Mouse (Mus musculus) limb, embryonic 10.5 days (tissue): ENCODE measurements around the gene Chrm3. TPM values are rescaled to one million over a fixed set of nuclear protein-coding genes. Genes with fewer than 3 reads are reported as not detected.

ENCODE experiments used
- DNase-seq: peaks from one replicate; pipeline ENCODE4 v3.0.0-alpha.2; 2017; ENCODE audit warnings: low spot score
- H3K27ac ChIP-seq: fragments of 300-500 bp; sonication (generic); 2 replicates; pipeline ENCODE4 v1.5.1; 2016; ENCODE audit warnings: mild to moderate bottlenecking
- H3K27me3 ChIP-seq: fragments of 300-500 bp; sonication (generic); 2 replicates; pipeline ENCODE4 v1.6.1; 2016; ENCODE audit warnings: low read depth, mild to moderate bottlenecking; ENCODE audit not compliant: poor library complexity, severe bottlenecking
- H3K36me3 ChIP-seq: fragments of 300-500 bp; sonication (generic); 2 replicates; pipeline ENCODE4 v1.6.1; 2016; ENCODE audit warnings: mild to moderate bottlenecking, moderate library complexity
- H3K4me1 ChIP-seq: fragments of 300-500 bp; sonication (generic); 2 replicates; pipeline ENCODE4 v1.6.1; 2016
- H3K4me3 ChIP-seq: fragments of 300-500 bp; sonication (generic); 2 replicates; pipeline ENCODE4 v1.5.1; 2016; ENCODE audit warnings: mild to moderate bottlenecking, moderate library complexity
- H3K9me3 ChIP-seq: fragments of 300-500 bp; sonication (generic); replicated peaks from 2 replicates; pipeline ENCODE4 v1.6.1; 2016; ENCODE audit warnings: mild to moderate bottlenecking
- WGBS: fragments of 180-500 bp; shearing (Covaris S2); methylation state at CpG from one replicate; pipeline ENCODE4 v1.1.7; 2016; 5-methylcytosine and 5-hydroxymethylcytosine counted together
- polyA plus RNA-seq: library from polyadenylated mRNA; unstranded; fragments of >200 nt; fragmentation: Nextera tagmentation; extraction: Ambion mirVana; gene quantifications from 2 replicates; pipeline ENCODE4 v1.2.1, GENCODE M21; 2016

The Chrm3 gene
- polyA plus RNA-seq, 1 experiment from 2014 or later = not detected

- Histone ChIP-seq H3K27me3 (no peaks in the 10 kb centered on the region), H3K36me3 (no peaks in the 10 kb centered on the region)
These were observed 150.0 kb downstream of the Chrm3 start for GRCm38 (mm10) chr13:10210522-10211244.

GRCm38 (mm10) chr13:10199206-10199956, 161.3 kb downstream of the Chrm3 start:
- DNase-seq = no peak
- Histone ChIP-seq H3K4me1 (no peaks in the 10 kb centered on the region), H3K36me3 (no peaks in the 10 kb centered on the region), H3K4me3 (no peak overlapping the region), H3K9me3 (no peaks in the 10 kb centered on the region), H3K27ac (no peak overlapping the region), H3K27me3 (no peaks in the 10 kb centered on the region)
- 85% methylated on average over 6 of the region's 6 CpGs for WGBS

More at GRCm38 (mm10) chr13:10210522-10211244, 150.0 kb downstream of the Chrm3 start:
- 0 out of 2 replicates have a peak, but pooled peaks cover 4% of the 10 kb centered on the region for H3K4me1 ChIP-seq
- DNase-seq = no peak
- no peaks in the 10 kb centered on the region for H3K9me3 ChIP-seq
- no peak overlapping the region for H3K27ac ChIP-seq
- no peak overlapping the region for H3K4me3 ChIP-seq
- 90% methylated on average over 1 of the region's 1 CpGs for WGBS

GRCm38 (mm10) chr13:10189829-10190228, 170.8 kb downstream of the Chrm3 start:
- no peaks in the 10 kb centered on the region for H3K9me3 ChIP-seq
- no peaks in the 10 kb centered on the region for H3K36me3 ChIP-seq
- no peak for DNase-seq
- H3K4me1 ChIP-seq = no peaks in the 10 kb centered on the region
- WGBS = 81% methylated on average over 2 of the region's 2 CpGs
- H3K4me3 ChIP-seq = no peak overlapping the region
- no peaks in the 10 kb centered on the region for H3K27me3 ChIP-seq
- H3K27ac ChIP-seq = no peak overlapping the region

GRCm38 (mm10) chr13:10187926-10188325, 172.7 kb downstream of the Chrm3 start:
- no peak overlapping the region for H3K27ac ChIP-seq
- H3K4me1 ChIP-seq = no peaks in the 10 kb centered on the region
- WGBS = 88% methylated on average over 3 of the region's 3 CpGs
- no peaks in the 10 kb centered on the region for H3K9me3 ChIP-seq
- H3K4me3 ChIP-seq = no peak overlapping the region
- DNase-seq = no peak
- H3K36me3 ChIP-seq = no peaks in the 10 kb centered on the region
- no peaks in the 10 kb centered on the region for H3K27me3 ChIP-seq

- H3K36me3 ChIP-seq = no peaks in the 10 kb centered on the region
- no peaks in the 10 kb centered on the region for H3K27me3 ChIP-seq
- H3K27ac ChIP-seq = no peak overlapping the region
- H3K9me3 ChIP-seq = no peaks in the 10 kb centered on the region
- no peaks in the 10 kb centered on the region for H3K4me1 ChIP-seq
- no peak for DNase-seq
- H3K4me3 ChIP-seq = no peak overlapping the region
- 84% methylated on average over 4 of the region's 4 CpGs for WGBS
These were observed 176.8 kb downstream of the Chrm3 start for GRCm38 (mm10) chr13:10183837-10184236.

GRCm38 (mm10) chr13:10182756-10183155, 177.9 kb downstream of the Chrm3 start:
- 72% methylated on average over 2 of the region's 2 CpGs for WGBS
- H3K27ac ChIP-seq = no peak overlapping the region
- H3K9me3 ChIP-seq = no peaks in the 10 kb centered on the region
- H3K27me3 ChIP-seq = no peaks in the 10 kb centered on the region
- no peaks in the 10 kb centered on the region for H3K36me3 ChIP-seq
- DNase-seq = no peak
- H3K4me1 ChIP-seq = no peaks in the 10 kb centered on the region
- no peak overlapping the region for H3K4me3 ChIP-seq

GRCm38 (mm10) chr13:10170529-10170928, 190.1 kb downstream of the Chrm3 start:
- H3K27me3 ChIP-seq = no peaks in the 10 kb centered on the region
- H3K36me3 ChIP-seq = no peaks in the 10 kb centered on the region
- no peak overlapping the region for H3K4me3 ChIP-seq
- no peaks in the 10 kb centered on the region for H3K9me3 ChIP-seq
- no peak for DNase-seq
- WGBS = 91% methylated on average over 2 of the region's 2 CpGs
- no peak overlapping the region for H3K27ac ChIP-seq
- H3K4me1 ChIP-seq = no peaks in the 10 kb centered on the region

- H3K4me1 ChIP-seq = no peaks in the 10 kb centered on the region
- no peak overlapping the region for H3K4me3 ChIP-seq
- no peaks in the 10 kb centered on the region for H3K27me3 ChIP-seq
- no peaks in the 10 kb centered on the region for H3K9me3 ChIP-seq
- no peaks in the 10 kb centered on the region for H3K36me3 ChIP-seq
- no peak for DNase-seq
- H3K27ac ChIP-seq = no peak overlapping the region
These were observed 197.3 kb downstream of the Chrm3 start for GRCm38 (mm10) chr13:10163354-10163753.

GRCm38 (mm10) chr13:10157496-10157895, 203.2 kb downstream of the Chrm3 start:
- H3K27ac ChIP-seq = no peak overlapping the region
- no peak overlapping the region for H3K4me3 ChIP-seq
- no peaks in the 10 kb centered on the region for H3K27me3 ChIP-seq
- H3K9me3 ChIP-seq = no peaks in the 10 kb centered on the region
- H3K36me3 ChIP-seq = no peaks in the 10 kb centered on the region
- WGBS = 90% methylated on average over 3 of the region's 3 CpGs
- no peak for DNase-seq
- H3K4me1 ChIP-seq = no peaks in the 10 kb centered on the region

- no peak for DNase-seq
- Histone ChIP-seq H3K9me3 (no peaks in the 10 kb centered on the region), H3K36me3 (no peaks in the 10 kb centered on the region), H3K4me1 (no peaks in the 10 kb centered on the region), H3K27ac (no peak overlapping the region), H3K4me3 (no peak overlapping the region), H3K27me3 (no peaks in the 10 kb centered on the region)
- WGBS = 83% methylated on average over 4 of the region's 4 CpGs
These were observed 220.1 kb downstream of the Chrm3 start for GRCm38 (mm10) chr13:10140573-10140972.

GRCm38 (mm10) chr13:10138878-10139277, 221.8 kb downstream of the Chrm3 start:
- no peaks in the 10 kb centered on the region for H3K4me1 ChIP-seq
- WGBS = 94% methylated on average over 4 of the region's 4 CpGs
- no peak overlapping the region for H3K27ac ChIP-seq
- H3K36me3 ChIP-seq = no peaks in the 10 kb centered on the region
- no peak overlapping the region for H3K4me3 ChIP-seq
- H3K9me3 ChIP-seq = no peaks in the 10 kb centered on the region
- no peaks in the 10 kb centered on the region for H3K27me3 ChIP-seq
- no peak for DNase-seq

GRCm38 (mm10) chr13:10131064-10131463, 229.6 kb downstream of the Chrm3 start:
- Histone ChIP-seq H3K4me3 (no peak overlapping the region), H3K27me3 (no peaks in the 10 kb centered on the region), H3K4me1 (peaks cover 3% of the 10 kb centered on the region; the same call in 1 of the 2 replicates), H3K9me3 (no peaks in the 10 kb centered on the region), H3K36me3 (no peaks in the 10 kb centered on the region), H3K27ac (no peak overlapping the region)
- peak; percentile 36 for DNase-seq
- 27% methylated on average over 2 of the region's 2 CpGs for WGBS

- H3K36me3 ChIP-seq = no peaks in the 10 kb centered on the region
- 85% methylated on average over 2 of the region's 2 CpGs for WGBS
- H3K4me1 ChIP-seq = no peaks in the 10 kb centered on the region
- no peak overlapping the region for H3K4me3 ChIP-seq
- DNase-seq = no peak
- no peaks in the 10 kb centered on the region for H3K9me3 ChIP-seq
- H3K27me3 ChIP-seq = no peaks in the 10 kb centered on the region
- H3K27ac ChIP-seq = no peak overlapping the region
These were observed 248.4 kb downstream of the Chrm3 start for GRCm38 (mm10) chr13:10112211-10112610.
